Mouse (Mus musculus) lung, postnatal 0 days (tissue): ENCODE measurements around the gene Mical2. TPM values are rescaled to one million over a fixed set of nuclear protein-coding genes. Genes with fewer than 3 reads are reported as not detected.
A peak's percentile ranks its signal among the peaks of the same experiment; 100 is the strongest.

ENCODE experiments used
- ATAC-seq: fragments of 200-750 bp; cut with Nextera tagmentation; 2 replicates; pipeline ENCODE4 v1.8.0; 2017; ENCODE audit warnings: moderate library complexity
- DNase-seq: peaks from one replicate; pipeline ENCODE4 v3.0.0-alpha.2; 2016; ENCODE audit warnings: low spot score
- H3K27ac ChIP-seq: fragments of 300-500 bp; sonication (generic); 2 replicates; pipeline ENCODE4 v1.5.1; 2014; ENCODE audit warnings: antibody characterized with exemption, mild to moderate bottlenecking, low read length, mixed read lengths
- H3K27me3 ChIP-seq: fragments of 300-500 bp; sonication (generic); replicated peaks from 2 replicates; pipeline ENCODE4 v1.6.1; 2014; ENCODE audit warnings: low read length, mixed read lengths; ENCODE audit not compliant: insufficient read depth
- H3K36me3 ChIP-seq: fragments of 300-500 bp; sonication (generic); 2 replicates; pipeline ENCODE4 v1.6.1; 2014; ENCODE audit warnings: low read length, mixed read lengths; ENCODE audit not compliant: insufficient read depth
- H3K4me1 ChIP-seq: fragments of 300-500 bp; sonication (generic); 2 replicates; pipeline ENCODE4 v1.6.1; 2014; ENCODE audit warnings: antibody characterized with exemption, low read depth, low read length, mixed read lengths; ENCODE audit not compliant: insufficient read depth
- H3K4me2 ChIP-seq: fragments of 300-500 bp; sonication (generic); replicated peaks from 2 replicates; pipeline ENCODE4 v1.6.1; 2014; ENCODE audit warnings: low read depth, mild to moderate bottlenecking, low read length, moderate library complexity, mixed read lengths
- H3K4me3 ChIP-seq: fragments of 300-500 bp; sonication (generic); 2 replicates; pipeline ENCODE4 v1.5.1; 2014; ENCODE audit warnings: low read depth, low read length
- H3K9ac ChIP-seq: fragments of 300-500 bp; sonication (generic); replicated peaks from 2 replicates; pipeline ENCODE4 v1.6.1; 2014; ENCODE audit warnings: low read depth, mild to moderate bottlenecking
- H3K9me3 ChIP-seq: fragments of 300-500 bp; sonication (generic); 2 replicates; pipeline ENCODE4 v1.6.1; 2016; ENCODE audit warnings: low read length, mixed read lengths
- CTCF ChIP-seq: IDR thresholded peaks from 2 replicates; pipeline ENCODE4 v1.5.1; 2016; ENCODE audit warnings: antibody characterized with exemption, mild to moderate bottlenecking
- EP300 ChIP-seq: IDR thresholded peaks from 2 replicates; pipeline ENCODE4 v1.6.1; 2016; ENCODE audit warnings: antibody characterized with exemption, mild to moderate bottlenecking, control low read depth
- WGBS: fragments of 180-500 bp; shearing (Covaris S2); extraction: QIAGEN DNeasy Blood & Tissue Kit; methylation state at CpG from one replicate; pipeline ENCODE4 v1.1.7; 2014; 5-methylcytosine and 5-hydroxymethylcytosine counted together
- polyA plus RNA-seq: library from polyadenylated mRNA; unstranded; fragments of >200 nt; fragmentation: Nextera tagmentation; extraction: Ambion mirVana; gene quantifications from 2 replicates; pipeline ENCODE4 v1.2.1, GENCODE M21; 2015

Mical2 gene
- polyA plus RNA-seq, 1 experiment from 2014 or later = 19.7 TPM

DNA sequence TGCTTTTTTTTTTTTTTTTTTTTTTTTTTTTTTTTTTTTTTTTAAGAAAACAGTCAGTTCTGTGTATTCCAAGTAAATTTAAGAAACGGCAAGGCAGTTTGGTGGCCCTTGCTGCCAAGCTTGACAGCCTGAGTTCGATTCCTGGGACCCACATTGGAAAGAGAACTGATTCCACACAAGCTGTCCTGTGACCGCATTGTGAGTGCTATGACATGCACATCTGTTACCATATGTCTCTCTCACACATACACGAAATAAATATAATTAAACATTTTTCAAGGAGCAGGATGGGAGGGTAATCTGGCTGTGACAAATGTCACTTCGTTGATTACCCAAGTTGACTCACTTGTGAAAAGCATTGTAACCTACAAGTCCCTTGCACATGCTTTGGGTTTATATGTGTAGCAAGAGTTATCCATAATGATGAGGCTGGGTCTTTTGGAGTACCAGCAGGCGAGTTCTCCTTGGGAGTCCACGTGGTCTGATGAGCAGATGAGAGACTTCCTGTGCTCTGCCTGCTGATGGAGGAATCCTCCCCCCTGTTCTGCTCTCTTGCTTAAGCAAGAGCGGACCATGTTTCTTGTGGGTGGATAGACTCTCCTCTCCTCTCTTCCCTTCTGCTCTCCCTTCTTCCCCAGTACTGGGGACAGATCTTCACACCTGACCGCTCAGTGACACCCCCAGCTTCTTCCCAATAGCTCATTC lies 58.1 kb downstream of the Mical2 start:
- no peaks in the 10 kb centered on the region for H3K9me3 ChIP-seq
- H3K27ac ChIP-seq = no peak overlapping the region
- H3K4me3 ChIP-seq = no peak overlapping the region
- no peak for DNase-seq
- no peak overlapping the region for H3K9ac ChIP-seq
- ATAC-seq = no peak
- 71% methylated on average over 9 of the region's 9 CpGs for WGBS
- no peaks in the 10 kb centered on the region for H3K27me3 ChIP-seq
- no peak overlapping the region for H3K4me2 ChIP-seq
- TF ChIP-seq EP300 (no peak), CTCF (no peak)
- peaks cover 9% of the 10 kb centered on the region; the same call in 1 of the 2 replicates for H3K4me1 ChIP-seq
- H3K36me3 ChIP-seq = no peaks in the 10 kb centered on the region

- Histone ChIP-seq H3K9me3 (no peaks in the 10 kb centered on the region), H3K4me2 (no peak overlapping the region), H3K9ac (no peak overlapping the region), H3K4me3 (no peak overlapping the region), H3K27ac (no peak overlapping the region), H3K4me1 (peaks cover 8% of the 10 kb centered on the region; the same call in 1 of the 2 replicates), H3K36me3 (no peaks in the 10 kb centered on the region), H3K27me3 (no peaks in the 10 kb centered on the region)
- DNase-seq (no peak), ATAC-seq (no peak)
- WGBS = 59% methylated on average over 8 of the region's 8 CpGs
- no peak for TF ChIP-seq EP300
- no peak for TF ChIP-seq CTCF
Observed at GRCm38 (mm10) chr7:112285573-112285972, 59.9 kb downstream of the Mical2 start.

GRCm38 (mm10) chr7:112288352-112289107 lies 62.9 kb downstream of the Mical2 start:
- whole genome bisulfite sequencing = 81% methylated on average over 5 of the region's 5 CpGs
- H3K4me1 ChIP-seq = peaks cover 8% of the 10 kb centered on the region; the same call in 1 of the 2 replicates
- DNase-seq = no peak

DNA sequence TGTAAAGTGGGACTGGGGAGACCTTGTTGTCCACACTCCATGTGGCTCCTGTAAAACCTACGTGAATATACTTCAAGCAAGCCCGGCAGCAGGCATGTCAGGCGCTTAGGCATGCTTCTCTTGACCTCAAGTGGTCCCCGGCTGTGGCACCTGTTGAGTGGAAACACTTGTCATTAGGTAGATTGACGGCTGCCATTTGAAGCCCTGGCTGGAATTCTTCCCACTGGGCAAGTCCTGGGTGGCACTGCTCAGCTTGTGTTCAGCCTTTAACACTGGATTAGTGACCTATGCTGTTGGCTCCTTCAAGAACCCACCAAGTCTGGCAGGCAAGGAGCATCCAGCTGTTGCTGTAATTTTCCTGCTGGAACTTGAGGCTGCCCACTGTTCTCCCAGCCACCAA lies 63.9 kb downstream of the Mical2 start:
- no peaks in the 10 kb centered on the region for H3K9me3 ChIP-seq
- no peak overlapping the region for H3K9ac ChIP-seq
- H3K4me1 ChIP-seq = peaks cover 8% of the 10 kb centered on the region
- peak overlapping the region; percentile 80 for H3K27ac ChIP-seq
- no peaks in the 10 kb centered on the region for H3K36me3 ChIP-seq
- H3K4me2 ChIP-seq = no peak overlapping the region
- 61% methylated on average over 5 of the region's 5 CpGs for WGBS
- no peaks in the 10 kb centered on the region for H3K27me3 ChIP-seq
- DNase-seq = peak; percentile 86
- H3K4me3 ChIP-seq = no peak overlapping the region
- TF ChIP-seq CTCF = no peak
- TF ChIP-seq EP300 = peak; percentile 81
- peak; percentile 89 for ATAC-seq

More at GRCm38 (mm10) chr7:112288352-112289107, 62.9 kb downstream of the Mical2 start:
- H3K36me3 ChIP-seq = no peaks in the 10 kb centered on the region
- H3K4me3 ChIP-seq = no peak overlapping the region
- H3K4me2 ChIP-seq = no peak overlapping the region
- H3K9ac ChIP-seq = no peak overlapping the region
- no peaks in the 10 kb centered on the region for H3K27me3 ChIP-seq
- peak overlapping the region; percentile 74 for H3K27ac ChIP-seq
- TF ChIP-seq CTCF (no peak), EP300 (no peak)
- no peak for ATAC-seq
- H3K9me3 ChIP-seq = no peaks in the 10 kb centered on the region

GRCm38 (mm10) chr7:112289990-112290389 lies 64.3 kb downstream of the Mical2 start:
- peak; percentile 90 for ATAC-seq
- no peaks in the 10 kb centered on the region for H3K36me3 ChIP-seq
- H3K4me3 ChIP-seq = no peak overlapping the region
- 37% methylated on average over 4 of the region's 4 CpGs for WGBS
- H3K9ac ChIP-seq = no peak overlapping the region
- H3K27me3 ChIP-seq = no peaks in the 10 kb centered on the region
- TF ChIP-seq CTCF (no peak), EP300 (peak; percentile 81)
- DNase-seq = peak; percentile 93
- H3K9me3 ChIP-seq = no peaks in the 10 kb centered on the region
- no peak overlapping the region for H3K4me2 ChIP-seq
- H3K27ac ChIP-seq = peak overlapping the region; percentile 80
- H3K4me1 ChIP-seq = peaks cover 8% of the 10 kb centered on the region

DNA sequence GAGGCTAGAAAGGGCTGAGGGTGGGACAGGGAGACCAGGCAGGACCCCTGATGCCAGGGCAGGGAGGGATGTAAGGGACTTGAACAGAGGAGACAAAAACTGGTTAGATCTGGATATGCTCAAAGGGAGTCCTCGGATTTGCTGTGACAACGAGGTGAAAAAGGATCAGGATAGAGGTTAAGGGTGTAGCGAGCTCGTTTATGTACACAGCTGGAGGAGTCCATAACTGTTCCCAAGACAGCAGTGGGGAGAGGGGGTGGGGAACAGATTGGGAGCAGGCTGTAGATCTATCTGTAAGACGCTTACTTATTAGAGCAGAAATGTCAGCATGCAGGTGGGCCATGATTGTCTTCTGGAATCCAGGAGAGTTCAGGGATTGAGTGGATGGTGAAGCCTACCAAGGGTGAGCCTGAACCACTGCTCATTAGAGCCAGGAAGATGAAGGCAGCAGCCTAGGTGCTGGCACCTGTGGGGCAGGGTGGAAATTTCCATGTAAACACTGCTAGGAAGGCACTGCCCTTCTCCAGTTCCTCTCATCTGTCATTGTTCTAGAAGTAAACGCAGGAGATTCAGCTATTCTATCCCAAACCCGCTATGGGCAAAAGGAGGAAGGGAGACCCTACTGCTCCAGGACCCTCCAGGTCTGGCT lies 67.9 kb downstream of the Mical2 start:
- H3K4me3 ChIP-seq = no peak overlapping the region
- no peaks in the 10 kb centered on the region for H3K36me3 ChIP-seq
- no peaks in the 10 kb centered on the region for H3K27me3 ChIP-seq
- no peak overlapping the region for H3K4me2 ChIP-seq
- H3K27ac ChIP-seq = no peak overlapping the region
- no peak overlapping the region for H3K9ac ChIP-seq
- DNase-seq (no peak), ATAC-seq (no peak)
- H3K9me3 ChIP-seq = no peaks in the 10 kb centered on the region
- 35% methylated on average over 7 of the region's 7 CpGs for WGBS
- H3K4me1 ChIP-seq = peaks cover 21% of the 10 kb centered on the region
- TF ChIP-seq EP300 = no peak
